Comparison of ENCODE assay signal across 24 mouse cellular contexts in genomic region chr8:77672036-77672435, GRCm38 (mm10). TPM values are rescaled to one million over a fixed set of nuclear protein-coding genes. Genes with fewer than 3 reads are reported as not detected.
DNase-seq lines count a peak whose midpoint lies in the region; ATAC-seq and TF ChIP-seq lines count a peak whose summit lies in the region.
"Had no signal": no experiment of that assay in that cellular context is flagged by ENCODE, and none has a peak within 500 bp of the region (broad histone marks: within the 10 kb centered on the region; RNA-seq: fewer than 3 reads in every experiment).

No protein-coding gene starts in this region.

- DNase-seq in heart, postnatal 14 days, result no peak
- peak; percentile 16 for DNase-seq in intestine, embryonic 14.5 days (ENCODE audit: low spot score)
- no peak for DNase-seq in embryonic facial prominence, embryonic 14.5 days (ENCODE audit: low spot score)
- DNase-seq in kidney, postnatal 4 days, result no peak
- DNase-seq in right cerebral cortex, adult 2 months (ENCODE audit: low spot score in 2 of 2), result no peak
- DNase-seq: adrenal gland, postnatal 36 days; cerebellum, adult 2 months; gastrocnemius, adult 2 months; kidney, adult 18-20 months; kidney, postnatal 10 days; layer of hippocampus, postnatal 36 days; lung, postnatal 10 days; thymus, postnatal 25 days had no signal

- H3K36me3 ChIP-seq in heart, embryonic 12.5 days, result peaks cover 51% of the 10 kb centered on the region
- H3K36me3 ChIP-seq in intestine, embryonic 14.5 days (ENCODE audit: control insufficient read depth, insufficient read depth, low read length), result peaks cover 34% of the 10 kb centered on the region
- no peaks in the 10 kb centered on the region for H3K36me3 ChIP-seq in intestine, postnatal 0 days (ENCODE audit: control insufficient read depth, insufficient read depth)
- H3K36me3 ChIP-seq in embryonic facial prominence, embryonic 14.5 days (ENCODE audit: control insufficient read depth, insufficient read depth, low read length), result peaks cover 58% of the 10 kb centered on the region
- H3K36me3 ChIP-seq: liver, embryonic 15.5 days; midbrain, embryonic 15.5 days had no signal

- intact Hi-C loops in heart, postnatal 14 days (cut with DNase I), result loop anchor here (5.0 kb wide), 1 partner anchor 50 kb away; the partner anchor contains the start of gene Ednra

- H3K27ac ChIP-seq in heart, embryonic 12.5 days (ENCODE audit: poor library complexity, severe bottlenecking), result peak overlapping the region; percentile 78; the same call in 1 of the 2 replicates
- H3K27ac ChIP-seq in intestine, embryonic 14.5 days (ENCODE audit: low read depth), result no peak overlapping the region
- no peak overlapping the region for H3K27ac ChIP-seq in intestine, postnatal 0 days (ENCODE audit: low read depth, low read length)
- 0 out of 2 replicates have a peak overlapping the region, but pooled peaks have one; percentile 22 for H3K27ac ChIP-seq in embryonic facial prominence, embryonic 14.5 days (replicated peaks; ENCODE audit: low read depth, low read length)
- H3K27ac ChIP-seq: hindbrain, postnatal 0 days; layer of hippocampus, adult 2 months; limb, embryonic 15.5 days; liver, embryonic 15.5 days; midbrain, embryonic 15.5 days had no signal

- H3K4me3 ChIP-seq in heart, embryonic 12.5 days, result no peak overlapping the region
- no peak overlapping the region for H3K4me3 ChIP-seq in intestine, embryonic 14.5 days (ENCODE audit: low read depth, low read length)
- no peak overlapping the region for H3K4me3 ChIP-seq in intestine, postnatal 0 days (ENCODE audit: low read depth, low read length)
- H3K4me3 ChIP-seq in embryonic facial prominence, embryonic 14.5 days (ENCODE audit: low read depth, low read length), result no peak overlapping the region
- H3K4me3 ChIP-seq: gastrocnemius, adult 2 months; layer of hippocampus, adult 2 months; limb, embryonic 15.5 days; liver, embryonic 15.5 days; midbrain, embryonic 15.5 days; myocyte had no signal

- H3K4me1 ChIP-seq in heart, embryonic 12.5 days (replicated peaks), result peaks cover 24% of the 10 kb centered on the region
- no peaks in the 10 kb centered on the region for H3K4me1 ChIP-seq in intestine, embryonic 14.5 days (replicated peaks; ENCODE audit: control insufficient read depth, insufficient read depth, low read length)
- no peaks in the 10 kb centered on the region for H3K4me1 ChIP-seq in intestine, postnatal 0 days (replicated peaks; ENCODE audit: control insufficient read depth, insufficient read depth, low read length)
- H3K4me1 ChIP-seq in embryonic facial prominence, embryonic 14.5 days (ENCODE audit: control insufficient read depth, insufficient read depth, low read length), result peaks cover 22% of the 10 kb centered on the region
- H3K4me1 ChIP-seq: liver, embryonic 15.5 days; midbrain, embryonic 15.5 days had no signal

- TF ChIP-seq CTCF in intestine, postnatal 0 days (IDR thresholded peaks at IDR 0.05; ENCODE audit: low read depth), result no peak

- no peak overlapping the region for H3K9ac ChIP-seq in heart, embryonic 12.5 days
- H3K9ac ChIP-seq in intestine, embryonic 14.5 days (ENCODE audit: low read length), result no peak overlapping the region
- H3K9ac ChIP-seq in intestine, postnatal 0 days (ENCODE audit: low read depth, low read length), result no peak overlapping the region
- no peak overlapping the region for H3K9ac ChIP-seq in embryonic facial prominence, embryonic 14.5 days (ENCODE audit: low read depth, low read length)
- H3K9ac ChIP-seq: limb, embryonic 15.5 days; liver, embryonic 15.5 days; midbrain, embryonic 15.5 days had no signal

- H3K9me3 ChIP-seq in heart, embryonic 12.5 days (replicated peaks), result no peaks in the 10 kb centered on the region
- no peaks in the 10 kb centered on the region for H3K9me3 ChIP-seq in intestine, embryonic 14.5 days (ENCODE audit: control insufficient read depth, low read length)
- no peaks in the 10 kb centered on the region for H3K9me3 ChIP-seq in intestine, postnatal 0 days (ENCODE audit: control insufficient read depth)
- no peaks in the 10 kb centered on the region for H3K9me3 ChIP-seq in embryonic facial prominence, embryonic 14.5 days (ENCODE audit: control insufficient read depth, low read length)
- H3K9me3 ChIP-seq: limb, embryonic 15.5 days; liver, embryonic 15.5 days; midbrain, embryonic 15.5 days had no signal

- WGBS in heart, embryonic 12.5 days, result 32% methylated on average over 4 of the region's 4 CpGs
- 41% methylated on average over 4 of the region's 4 CpGs for WGBS in intestine, embryonic 14.5 days
- WGBS in intestine, postnatal 0 days, result 54% methylated on average over 4 of the region's 4 CpGs
- WGBS in embryonic facial prominence, embryonic 14.5 days, result 41% methylated on average over 4 of the region's 4 CpGs

- no peak for ATAC-seq in heart, embryonic 12.5 days (ENCODE audit: insufficient number of reproducible peaks, low FRiP score)
- ATAC-seq in intestine, embryonic 14.5 days (replicated peaks; ENCODE audit: low FRiP score, low TSS enrichment, low read depth), result no peak
- ATAC-seq in intestine, postnatal 0 days, result no peak
- ATAC-seq in embryonic facial prominence, embryonic 14.5 days (ENCODE audit: low read depth), result no peak
- ATAC-seq: hindbrain, postnatal 0 days; midbrain, embryonic 15.5 days had no signal

- no peaks in the 10 kb centered on the region for H3K27me3 ChIP-seq in heart, embryonic 12.5 days (replicated peaks)
- no peaks in the 10 kb centered on the region for H3K27me3 ChIP-seq in intestine, embryonic 14.5 days (replicated peaks; ENCODE audit: control insufficient read depth, insufficient read depth, low read length)
- H3K27me3 ChIP-seq in intestine, postnatal 0 days (replicated peaks; ENCODE audit: control insufficient read depth, insufficient read depth, low read length), result no peaks in the 10 kb centered on the region
- H3K27me3 ChIP-seq in embryonic facial prominence, embryonic 14.5 days (replicated peaks; ENCODE audit: control insufficient read depth, insufficient read depth, low read length), result no peaks in the 10 kb centered on the region
- H3K27me3 ChIP-seq: CH12.LX; limb, embryonic 15.5 days; liver, embryonic 15.5 days; midbrain, embryonic 15.5 days had no signal

- no peak overlapping the region for H3K4me2 ChIP-seq in heart, embryonic 12.5 days
- H3K4me2 ChIP-seq in intestine, embryonic 14.5 days (ENCODE audit: low read length), result no peak overlapping the region
- no peak overlapping the region for H3K4me2 ChIP-seq in intestine, postnatal 0 days (replicated peaks; ENCODE audit: low read depth)
- no peak overlapping the region for H3K4me2 ChIP-seq in embryonic facial prominence, embryonic 14.5 days (ENCODE audit: low read depth, low read length)
- H3K4me2 ChIP-seq: limb, embryonic 15.5 days; liver, embryonic 15.5 days; midbrain, embryonic 15.5 days had no signal

RNA-seq across cellular contexts. Expression of gene Ednra, which starts 52.2 kb away (rescaled TPM):
- polyA plus RNA-seq in heart, embryonic 12.5 days (2016; fragmentation: Nextera tagmentation; extraction: Ambion mirVana), result 42.0 and 45.6 TPM in 2 replicates
- total RNA-seq in heart, postnatal 14 days (2021), result 10 to 100 TPM; 57.6 to 64.8 TPM
- 24.5 and 28.7 TPM in 2 replicates for polyA plus RNA-seq in intestine, embryonic 14.5 days (2014; fragmentation: Nextera tagmentation; extraction: Ambion mirVana)
- 7.9 and 8.4 TPM in 2 replicates for polyA plus RNA-seq in intestine, postnatal 0 days (2015; fragmentation: Nextera tagmentation; extraction: Ambion mirVana)
- polyA plus RNA-seq in embryonic facial prominence, embryonic 14.5 days (2014; fragmentation: Nextera tagmentation; extraction: Ambion mirVana), result 28.7 and 35.1 TPM in 2 replicates
- total RNA-seq: granulocyte monocyte progenitor cell, adult 5-6 weeks; MEL had no signal

Comparison
In these comparisons a context has a peak if more than half of its experiments do, and no peak if none do; other contexts are left out.
1. H3K27ac ChIP-seq: peak in heart, embryonic 12.5 days (single experiment) and embryonic facial prominence, embryonic 14.5 days (single experiment); none in intestine, embryonic 14.5 days (single experiment) and intestine, postnatal 0 days (single experiment).